Mouse (Mus musculus) skeletal muscle tissue, adult 2 months (tissue): ENCODE measurements around the gene Gdi1.
A peak's percentile ranks its signal among the peaks of the same experiment; 100 is the strongest.

Experiments used
- DNase-seq: peaks from one replicate; pipeline ENCODE4 v3.0.0-alpha.2; 2012; ENCODE audit warnings: low read depth, low spot score

Gdi1 gene

GRCm38 (mm10) chrX:74304867-74305700, at the start of gene Gdi1:
TSS of gene Gdi1 (plus strand) at chrX:74304998.
- DNase-seq: peak; percentile 52

GRCm38 (mm10) chrX:74257746-74258145, 47.1 kb upstream of the Gdi1 start:
- no peak for DNase-seq

GRCm38 (mm10) chrX:74269736-74270061, 35.1 kb upstream of the Gdi1 start:
- DNase-seq: peak; percentile 48

- DNase-seq: peak; percentile 99
Observed at GRCm38 (mm10) chrX:74270062-74270901, 34.5 kb upstream of the Gdi1 start, which contains the start of gene Rpl10. TSS of gene Rpl10 (plus strand) at chrX:74270812.

GRCm38 (mm10) chrX:74270902-74271551, 33.8 kb upstream of the Gdi1 start:
- DNase-seq: peak; percentile 46

GRCm38 (mm10) chrX:74273422-74274322, 31.1 kb upstream of the Gdi1 start:
- no peak for DNase-seq

GRCm38 (mm10) chrX:74277916-74278315, 26.9 kb upstream of the Gdi1 start:
- DNase-seq: no peak

GRCm38 (mm10) chrX:74281041-74281731, 23.6 kb upstream of the Gdi1 start:
- DNase-seq: peak; percentile 68

- DNase-seq: peak; percentile 87
Observed at GRCm38 (mm10) chrX:74281732-74282394, 22.9 kb upstream of the Gdi1 start, which contains the start of the genes Taz and Dnase1l1. TSS of gene Taz (plus strand) at chrX:74281912. TSS of gene Dnase1l1 (minus strand) at chrX:74282337.

GRCm38 (mm10) chrX:74282395-74283091, 22.3 kb upstream of the Gdi1 start:
- peak; percentile 81 for DNase-seq

- DNase-seq: no peak
Observed at GRCm38 (mm10) chrX:74283092-74283437, 21.7 kb upstream of the Gdi1 start.

GRCm38 (mm10) chrX:74293431-74293830, 11.4 kb upstream of the Gdi1 start:
- DNase-seq: no peak

GRCm38 (mm10) chrX:74296538-74297448, 8.0 kb upstream of the Gdi1 start, which contains the start of gene Atp6ap1:
TSS of gene Atp6ap1 (plus strand) at chrX:74297097.
- DNase-seq: peak; percentile 92

- DNase-seq: no peak
Observed at GRCm38 (mm10) chrX:74298348-74298747, 6.5 kb upstream of the Gdi1 start.

- no peak for DNase-seq
Observed at GRCm38 (mm10) chrX:74299721-74300120, 5.1 kb upstream of the Gdi1 start.

- DNase-seq: peak; percentile 88
Observed at GRCm38 (mm10) chrX:74312540-74313464, 8.0 kb downstream of the Gdi1 start, which contains the start of gene Fam50a. TSS of gene Fam50a (plus strand) at chrX:74313033.

GRCm38 (mm10) chrX:74328725-74329161, 23.9 kb downstream of the Gdi1 start, which contains the start of gene Plxna3:
TSS of gene Plxna3 (plus strand) at chrX:74329066.
- peak; percentile 29 for DNase-seq
